Mouse (Mus musculus) forebrain, embryonic 12.5 days (tissue): ENCODE results near the gene Ubac1. TPM values are rescaled to one million over a fixed set of nuclear protein-coding genes. Genes with fewer than 3 reads are reported as not detected.
A peak's percentile ranks its signal among the peaks of the same experiment; 100 is the strongest.

Experiments used
- ATAC-seq: fragments of 200-750 bp; cut with Nextera tagmentation; 2 replicates; pipeline ENCODE4 v1.8.0; 2017; ENCODE audit warnings: moderate TSS enrichment; ENCODE audit not compliant: low FRiP score
- H3K27ac ChIP-seq: fragments of 300-500 bp; sonication (generic); 2 replicates; pipeline ENCODE4 v1.5.1; 2016; ENCODE audit warnings: mild to moderate bottlenecking
- H3K27me3 ChIP-seq: fragments of 300-500 bp; sonication (generic); 2 replicates; pipeline ENCODE4 v1.6.1; 2016; ENCODE audit warnings: mild to moderate bottlenecking
- H3K36me3 ChIP-seq: fragments of 300-500 bp; sonication (generic); replicated peaks from 2 replicates; pipeline ENCODE4 v1.6.1; 2016; ENCODE audit warnings: mild to moderate bottlenecking
- H3K4me1 ChIP-seq: fragments of 300-500 bp; sonication (generic); 2 replicates; pipeline ENCODE4 v1.6.1; 2016
- H3K4me2 ChIP-seq: fragments of 300-500 bp; sonication (generic); 2 replicates; pipeline ENCODE4 v1.6.1; 2016; ENCODE audit warnings: mild to moderate bottlenecking, moderate library complexity
- H3K4me3 ChIP-seq: fragments of 300-500 bp; sonication (generic); replicated peaks from 2 replicates; pipeline ENCODE4 v1.5.1; 2016; ENCODE audit warnings: mild to moderate bottlenecking
- H3K9ac ChIP-seq: fragments of 300-500 bp; sonication (generic); 2 replicates; pipeline ENCODE4 v1.6.1; 2016; ENCODE audit warnings: mild to moderate bottlenecking
- H3K9me3 ChIP-seq: fragments of 300-500 bp; sonication (generic); 2 replicates; pipeline ENCODE4 v1.6.1; 2016
- WGBS: fragments of 180-500 bp; shearing (Covaris S2); methylation state at CpG from one replicate; pipeline ENCODE4 v1.1.7; 2016; 5-methylcytosine and 5-hydroxymethylcytosine counted together
- polyA plus RNA-seq: library from polyadenylated mRNA; unstranded; fragments of >200 nt; fragmentation: Nextera tagmentation; extraction: Ambion mirVana; gene quantifications from 2 replicates; pipeline ENCODE4 v1.2.1, GENCODE M21; 2016

Ubac1 gene
- polyA plus RNA-seq, 1 experiment from 2014 or later, result 88.6 TPM

DNA sequence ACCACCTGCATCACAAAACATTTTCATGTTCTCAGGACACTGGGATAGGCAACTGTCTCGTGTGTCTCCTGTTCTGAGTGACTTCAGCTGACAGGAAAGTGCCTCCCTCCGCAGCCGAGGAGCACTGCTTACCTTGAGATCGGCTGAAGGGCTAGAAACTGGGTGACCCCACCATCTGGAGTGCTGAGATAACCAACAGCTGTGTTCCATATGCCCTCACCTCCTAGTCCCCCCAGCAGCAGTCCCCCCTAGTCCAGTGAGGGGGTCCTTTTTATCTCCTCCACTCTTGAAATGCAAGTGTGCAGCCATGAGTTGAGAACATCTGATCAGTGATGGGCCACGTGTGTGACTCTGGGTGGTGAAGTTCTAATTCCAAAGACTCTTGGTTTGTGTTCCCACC lies 27.3 kb upstream of the Ubac1 start:
- 82% methylated on average over 5 of the region's 5 CpGs for WGBS
- no peak overlapping the region for H3K27ac ChIP-seq
- no peaks in the 10 kb centered on the region for H3K4me1 ChIP-seq
- no peak for ATAC-seq
- H3K4me3 ChIP-seq, result no peak overlapping the region
- H3K9me3 ChIP-seq, result no peaks in the 10 kb centered on the region
- no peaks in the 10 kb centered on the region for H3K36me3 ChIP-seq
- H3K9ac ChIP-seq, result no peak overlapping the region
- H3K27me3 ChIP-seq, result peaks cover 8% of the 10 kb centered on the region; the same call in 1 of the 2 replicates
- no peak overlapping the region for H3K4me2 ChIP-seq

DNA sequence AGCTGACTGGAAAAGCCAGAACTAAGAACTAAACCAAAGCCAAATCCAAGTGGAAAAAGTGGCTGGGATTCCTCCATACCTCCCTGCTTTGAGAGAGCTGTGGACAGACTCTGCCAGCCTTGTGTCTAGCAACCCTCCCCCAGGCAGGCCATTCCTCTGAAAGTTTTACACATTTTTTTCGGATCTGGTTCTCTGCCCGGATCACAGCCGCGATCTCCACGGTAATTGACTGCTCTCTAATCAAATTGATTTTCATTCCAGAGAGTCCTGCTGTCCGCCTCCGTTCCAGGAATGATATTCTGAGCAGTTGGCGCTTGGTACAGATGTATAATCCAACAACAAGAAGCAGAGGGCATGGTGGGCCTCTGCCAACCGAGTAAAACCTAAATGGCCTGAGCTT lies 22.7 kb upstream of the Ubac1 start:
- H3K4me1 ChIP-seq, result no peaks in the 10 kb centered on the region
- H3K4me2 ChIP-seq, result no peak overlapping the region
- no peak for ATAC-seq
- no peaks in the 10 kb centered on the region for H3K9me3 ChIP-seq
- H3K27me3 ChIP-seq, result 0 out of 2 replicates have a peak, but pooled peaks cover 3% of the 10 kb centered on the region
- no peaks in the 10 kb centered on the region for H3K36me3 ChIP-seq
- WGBS, result 89% methylated on average over 9 of the region's 9 CpGs
- no peak overlapping the region for H3K9ac ChIP-seq
- H3K4me3 ChIP-seq, result no peak overlapping the region
- no peak overlapping the region for H3K27ac ChIP-seq

DNA sequence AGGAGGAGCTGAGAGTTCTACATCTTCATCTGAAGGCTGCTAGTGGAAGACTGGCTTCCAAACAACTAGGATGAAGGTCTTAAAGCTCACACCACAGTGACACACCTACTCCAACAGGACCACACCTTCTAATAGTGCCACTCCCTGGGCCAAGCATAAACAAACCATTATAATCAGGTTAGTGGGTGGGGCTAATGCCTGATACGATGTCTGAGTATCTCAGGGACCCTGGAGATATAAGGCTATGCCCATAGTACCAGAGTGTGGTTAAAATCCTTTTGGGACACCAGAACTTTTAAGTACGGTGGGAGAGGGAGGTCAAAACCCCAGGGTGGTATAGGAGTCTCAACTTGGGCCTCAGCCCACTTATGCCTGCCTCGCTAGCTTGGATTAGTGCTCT lies 21.1 kb upstream of the Ubac1 start:
- Histone ChIP-seq H3K27me3 (0 out of 2 replicates have a peak, but pooled peaks cover 3% of the 10 kb centered on the region), H3K9ac (no peak overlapping the region), H3K4me1 (no peaks in the 10 kb centered on the region), H3K4me2 (no peak overlapping the region), H3K36me3 (no peaks in the 10 kb centered on the region), H3K4me3 (no peak overlapping the region), H3K9me3 (no peaks in the 10 kb centered on the region), H3K27ac (no peak overlapping the region)
- ATAC-seq, result no peak
- 82% methylated on average over 3 of the region's 3 CpGs for WGBS

DNA sequence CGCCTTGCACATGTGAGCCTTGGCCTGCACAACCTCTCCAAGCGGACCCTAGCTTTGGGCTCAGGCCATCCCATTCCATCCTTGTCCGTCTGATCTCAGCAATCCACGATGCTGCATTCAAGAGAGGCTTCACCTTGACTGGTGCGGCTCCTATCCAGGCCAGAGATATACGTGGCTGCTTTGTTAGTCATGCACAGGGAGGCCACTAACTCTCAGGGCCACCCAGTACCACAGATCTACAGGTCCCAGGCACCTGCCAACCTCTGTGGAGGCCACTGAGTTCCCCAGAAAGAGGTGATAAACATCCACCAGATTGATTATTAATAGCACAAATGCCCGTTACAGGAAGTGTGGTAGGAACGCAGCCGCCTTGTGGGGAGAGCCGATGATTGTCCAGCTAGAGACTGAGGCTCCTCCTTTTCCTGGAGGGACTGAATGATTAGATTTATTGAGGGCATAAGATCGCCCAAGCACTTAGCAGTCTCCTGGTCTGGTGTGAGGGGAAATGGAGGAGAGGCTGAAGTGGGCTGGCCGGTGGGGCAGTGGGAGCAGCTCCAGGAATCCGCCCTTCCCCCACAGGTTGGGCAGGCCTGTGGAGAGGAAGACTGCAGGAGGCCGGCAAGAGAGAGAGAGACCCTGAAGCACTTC lies 19.7 kb upstream of the Ubac1 start:
- no peaks in the 10 kb centered on the region for H3K36me3 ChIP-seq
- H3K9me3 ChIP-seq, result no peaks in the 10 kb centered on the region
- no peak overlapping the region for H3K27ac ChIP-seq
- ATAC-seq, result no peak
- H3K4me3 ChIP-seq, result no peak overlapping the region
- H3K4me2 ChIP-seq, result no peak overlapping the region
- H3K9ac ChIP-seq, result no peak overlapping the region
- 0 out of 2 replicates have a peak, but pooled peaks cover 3% of the 10 kb centered on the region for H3K27me3 ChIP-seq
- H3K4me1 ChIP-seq, result no peaks in the 10 kb centered on the region
- 68% methylated on average over 14 of the region's 14 CpGs for WGBS

DNA sequence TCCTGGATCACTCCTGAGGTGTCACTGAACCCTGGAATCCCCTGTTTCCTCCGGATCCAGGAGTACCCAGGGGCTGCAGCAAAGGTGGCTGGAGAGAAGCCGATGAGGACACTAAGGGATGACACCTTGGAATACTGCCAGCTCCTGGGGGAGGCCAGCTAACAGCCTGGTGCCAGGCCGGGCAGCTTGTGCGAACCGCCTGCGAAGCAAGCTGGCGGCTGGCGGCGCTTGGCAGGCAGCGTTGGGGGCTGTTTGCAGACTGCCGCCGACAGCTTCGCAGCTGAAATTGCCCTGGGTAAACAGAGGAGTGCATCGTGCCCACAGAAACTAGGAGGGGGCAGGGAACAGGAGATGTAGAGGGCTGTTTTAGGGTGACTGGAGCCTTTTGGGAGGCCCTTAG lies 18.4 kb upstream of the Ubac1 start:
- Histone ChIP-seq H3K4me2 (no peak overlapping the region), H3K4me3 (no peak overlapping the region), H3K27me3 (peaks cover 2% of the 10 kb centered on the region; the same call in 1 of the 2 replicates), H3K36me3 (no peaks in the 10 kb centered on the region), H3K27ac (no peak overlapping the region), H3K4me1 (no peaks in the 10 kb centered on the region), H3K9me3 (no peaks in the 10 kb centered on the region), H3K9ac (no peak overlapping the region)
- WGBS, result 70% methylated on average over 14 of the region's 14 CpGs
- no peak for ATAC-seq

DNA sequence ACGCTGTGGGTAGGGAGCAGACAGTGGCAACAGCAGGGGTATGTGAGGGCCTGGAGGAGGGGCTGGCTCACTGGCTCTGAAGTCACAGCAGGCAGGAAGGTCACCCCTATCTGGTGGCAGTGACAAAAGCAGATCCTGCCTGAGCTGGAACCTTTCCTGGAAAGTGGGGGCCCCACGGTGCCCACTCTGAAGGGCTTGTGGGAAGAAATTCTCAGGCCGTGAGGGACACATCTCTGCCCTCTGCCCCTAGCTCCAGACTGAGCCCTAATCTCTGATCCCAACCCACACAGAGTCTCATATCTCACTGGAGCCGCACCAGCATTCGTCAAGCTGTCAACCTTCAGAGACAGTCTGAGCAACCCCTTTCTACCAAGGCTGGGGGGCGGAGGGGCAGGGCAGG lies 15.8 kb upstream of the Ubac1 start:
- Histone ChIP-seq H3K4me2 (no peak overlapping the region), H3K4me3 (no peak overlapping the region), H3K9me3 (no peaks in the 10 kb centered on the region), H3K4me1 (no peaks in the 10 kb centered on the region), H3K9ac (no peak overlapping the region), H3K27me3 (peaks cover 2% of the 10 kb centered on the region; the same call in 1 of the 2 replicates), H3K27ac (no peak overlapping the region), H3K36me3 (no peaks in the 10 kb centered on the region)
- WGBS, result 82% methylated on average over 6 of the region's 6 CpGs
- no peak for ATAC-seq

DNA sequence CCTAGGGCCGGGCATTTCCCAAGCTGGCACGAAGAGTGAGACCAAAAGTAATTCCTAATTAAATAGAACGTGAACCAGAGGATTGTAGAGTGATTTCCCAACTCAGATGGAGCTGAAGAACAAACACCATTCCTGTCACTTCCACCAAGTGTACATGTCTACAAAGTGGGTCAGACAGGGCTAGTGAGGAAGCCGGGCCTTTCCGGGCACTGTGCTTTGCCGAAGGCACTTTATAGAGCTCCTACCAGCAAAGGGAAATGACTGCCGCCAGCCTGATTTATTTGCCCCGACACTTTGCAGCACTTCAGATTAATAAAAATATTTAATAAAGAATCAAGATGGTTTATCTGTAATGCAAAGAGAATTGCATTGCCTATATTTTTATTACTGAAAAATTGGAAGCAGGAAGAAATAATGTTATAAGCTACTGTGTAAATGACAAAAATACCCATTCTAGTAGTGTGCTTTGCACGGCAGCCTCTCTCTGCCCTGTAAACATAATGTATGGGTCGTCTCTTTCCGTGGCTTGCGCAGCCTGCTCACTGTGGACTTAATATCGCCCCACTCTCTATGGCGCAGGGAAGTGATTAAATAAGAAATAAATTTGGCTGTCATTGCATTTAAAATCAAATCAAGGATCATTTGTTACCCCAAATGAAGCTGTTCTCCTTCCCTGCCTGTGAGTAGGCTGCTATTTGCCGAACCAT lies 12.9 kb upstream of the Ubac1 start:
- Histone ChIP-seq H3K4me3 (no peak overlapping the region), H3K27ac (no peak overlapping the region), H3K9me3 (no peaks in the 10 kb centered on the region), H3K4me1 (no peaks in the 10 kb centered on the region), H3K4me2 (no peak overlapping the region), H3K27me3 (peaks cover 9% of the 10 kb centered on the region; the same call in 1 of the 2 replicates), H3K36me3 (no peaks in the 10 kb centered on the region), H3K9ac (no peak overlapping the region)
- 88% methylated on average over 15 of the region's 15 CpGs for WGBS
- ATAC-seq, result no peak

DNA sequence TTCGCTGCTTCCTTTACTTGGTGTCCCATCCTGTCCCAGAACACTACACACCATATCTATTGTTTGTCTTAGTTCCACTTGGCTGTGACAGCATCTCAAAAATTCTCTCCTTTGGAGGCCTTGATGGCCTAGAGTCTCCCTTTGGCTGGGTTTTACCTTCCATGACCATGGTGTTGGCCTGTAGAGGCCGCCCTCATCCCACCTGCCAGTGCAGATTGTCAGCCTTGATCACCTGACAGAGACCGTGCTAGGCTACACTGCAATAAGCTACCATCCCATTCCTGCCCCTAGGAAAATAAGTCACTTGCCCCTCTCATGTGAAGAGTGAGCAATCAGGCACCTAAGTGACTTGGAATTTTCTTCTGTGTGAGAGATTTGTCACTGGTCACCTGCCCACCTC lies 8.7 kb upstream of the Ubac1 start:
- WGBS, result 58% methylated on average over 3 of the region's 3 CpGs
- Histone ChIP-seq H3K4me3 (no peak overlapping the region), H3K4me1 (no peaks in the 10 kb centered on the region), H3K9ac (no peak overlapping the region), H3K4me2 (no peak overlapping the region), H3K27ac (no peak overlapping the region), H3K9me3 (no peaks in the 10 kb centered on the region), H3K36me3 (no peaks in the 10 kb centered on the region), H3K27me3 (0 out of 2 replicates have a peak, but pooled peaks cover 7% of the 10 kb centered on the region)
- no peak for ATAC-seq

DNA sequence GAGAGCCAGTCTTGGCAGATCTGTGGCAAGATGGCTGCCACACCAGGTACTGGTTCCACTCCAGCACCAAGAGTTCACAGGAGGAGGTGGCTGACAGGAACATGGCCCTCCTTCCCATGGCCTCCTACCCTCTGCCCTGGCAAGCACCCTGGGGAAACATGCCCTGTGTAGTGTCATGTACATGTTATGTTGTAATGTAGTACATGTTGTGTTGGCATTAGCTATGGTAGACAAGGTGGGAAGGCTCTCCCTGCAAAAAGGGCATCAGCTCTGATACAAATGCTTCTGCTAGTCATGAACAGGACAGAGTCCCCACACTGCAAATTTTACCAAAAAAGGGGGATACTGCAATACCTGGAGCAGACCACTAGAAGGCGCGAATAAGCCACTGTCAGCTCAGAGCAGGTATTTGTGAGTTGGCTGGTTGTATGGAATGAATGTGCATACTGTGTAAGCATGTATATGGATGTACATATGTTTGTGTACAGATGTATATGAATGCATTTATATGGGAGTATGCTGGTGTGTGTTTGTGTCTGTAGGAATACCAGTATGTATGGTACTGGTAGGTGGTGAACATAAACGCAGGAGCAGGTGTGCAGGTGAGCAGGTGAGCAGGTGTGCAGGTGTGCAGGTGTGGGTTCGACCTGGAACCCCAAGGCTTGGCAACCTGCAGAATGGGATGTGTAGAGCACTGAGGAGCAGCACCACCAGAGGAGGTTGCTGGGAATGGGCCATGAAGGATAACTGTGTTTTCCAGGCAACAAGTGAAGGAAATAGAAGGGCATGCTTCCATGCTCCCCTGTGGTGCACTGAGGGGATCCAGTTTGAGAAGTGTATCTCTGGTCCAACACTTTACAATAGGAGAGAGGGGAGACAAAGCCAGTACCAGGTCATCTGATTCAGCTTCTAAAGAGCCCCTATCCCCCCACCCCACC lies 2.9 kb upstream of the Ubac1 start:
- Histone ChIP-seq H3K27ac (no peak overlapping the region), H3K9me3 (no peaks in the 10 kb centered on the region), H3K9ac (no peak overlapping the region), H3K27me3 (no peaks in the 10 kb centered on the region), H3K36me3 (no peaks in the 10 kb centered on the region), H3K4me1 (peaks cover 14% of the 10 kb centered on the region), H3K4me3 (no peak overlapping the region), H3K4me2 (no peak overlapping the region)
- 34% methylated on average over 4 of the region's 4 CpGs for WGBS
- no peak for ATAC-seq

DNA sequence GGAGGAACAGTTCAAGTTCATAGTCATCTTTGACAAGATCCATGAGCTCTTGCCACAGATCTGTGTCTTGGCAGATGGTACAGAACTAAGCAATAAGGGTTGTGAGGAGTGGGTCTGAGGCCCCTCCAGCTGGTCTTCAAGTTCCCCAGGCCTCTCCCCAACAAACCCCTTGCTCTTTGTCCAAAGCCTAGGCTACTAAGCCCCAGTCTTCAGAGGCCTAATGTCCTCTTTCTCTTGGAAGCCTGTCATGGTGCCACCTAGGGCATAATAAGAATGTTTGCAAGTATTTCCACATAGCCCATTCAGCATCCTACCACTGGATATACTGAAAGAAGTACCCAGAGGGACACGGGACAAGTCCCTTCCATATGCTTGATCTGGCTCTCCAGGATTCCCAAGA lies 1.1 kb upstream of the Ubac1 start:
- ATAC-seq, result no peak
- no peak overlapping the region for H3K27ac ChIP-seq
- no peak overlapping the region for H3K9ac ChIP-seq
- no peak overlapping the region for H3K4me2 ChIP-seq
- peaks cover 14% of the 10 kb centered on the region for H3K4me1 ChIP-seq
- 87% methylated on average over 1 of the region's 1 CpGs for WGBS
- H3K9me3 ChIP-seq, result no peaks in the 10 kb centered on the region
- no peak overlapping the region for H3K4me3 ChIP-seq
- no peaks in the 10 kb centered on the region for H3K36me3 ChIP-seq
- H3K27me3 ChIP-seq, result no peaks in the 10 kb centered on the region

DNA sequence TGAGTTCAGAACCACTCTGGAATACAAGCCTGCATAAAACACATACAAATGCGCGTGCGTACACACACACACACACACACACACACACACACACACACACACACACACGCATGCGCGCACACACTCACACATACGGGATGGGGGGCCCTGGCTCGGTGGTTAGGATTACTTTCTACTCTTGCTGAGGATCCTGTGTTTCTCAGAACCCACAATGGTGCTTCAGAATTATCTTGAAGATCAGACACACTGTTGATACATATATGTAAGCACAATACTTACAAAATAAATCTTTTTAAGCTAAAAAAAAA lies 665 bp upstream of the Ubac1 start:
- H3K9me3 ChIP-seq, result no peaks in the 10 kb centered on the region
- no peaks in the 10 kb centered on the region for H3K36me3 ChIP-seq
- H3K4me2 ChIP-seq, result peak overlapping the region; percentile 43; the same call in 1 of the 2 replicates
- 91% methylated on average over 8 of the region's 8 CpGs for WGBS
- H3K27me3 ChIP-seq, result no peaks in the 10 kb centered on the region
- peaks cover 16% of the 10 kb centered on the region for H3K4me1 ChIP-seq
- H3K4me3 ChIP-seq, result peak overlapping the region; percentile 80
- peak; percentile 21; the same call in 1 of the 2 replicates for ATAC-seq
- no peak overlapping the region for H3K9ac ChIP-seq
- no peak overlapping the region for H3K27ac ChIP-seq
